Mouse (Mus musculus): ENCODE results near the gene Pax7. TPM values are rescaled to one million over a fixed set of nuclear protein-coding genes. Genes with fewer than 3 reads are reported as not detected.

Pax7 gene
- total RNA-seq, 2 experiments from 2014 or later = 1.8 to 1.9 TPM

DNA sequence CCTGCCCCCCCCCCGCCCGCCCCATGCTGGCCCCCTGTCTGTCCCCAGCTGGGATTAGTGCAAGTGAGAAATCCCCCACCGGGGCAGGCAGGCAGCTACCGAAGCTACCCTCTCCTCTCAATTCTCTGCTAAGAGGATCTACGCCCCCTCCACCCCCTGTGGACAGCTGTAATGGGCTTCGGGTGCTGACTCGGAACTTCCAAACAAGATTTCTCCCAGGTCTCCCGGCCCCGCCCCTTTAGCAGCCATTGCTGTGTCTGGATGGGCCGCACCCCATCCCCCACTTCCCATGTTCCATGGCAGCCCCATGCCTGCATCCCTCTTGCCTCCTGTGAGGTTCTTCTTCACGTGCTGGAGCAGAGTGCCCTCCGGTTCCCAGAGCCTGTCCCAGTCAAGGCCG lies 76.4 kb downstream of the Pax7 start:
- DNase-seq = no peak
- no peak overlapping the region for H3K27ac ChIP-seq
- no peak for TF ChIP-seq CTCF (IDR thresholded peaks at IDR 0.05)
- no peak overlapping the region for H3K4me3 ChIP-seq
- intact Hi-C loops (cut with DNase I) = no loop called here

GRCm38 (mm10) chr4:139754148-139754710 lies 79.1 kb downstream of the Pax7 start:
- TF ChIP-seq CTCF (IDR thresholded peaks at IDR 0.05) = no peak
- Histone ChIP-seq H3K4me3 (no peak overlapping the region), H3K27ac (no peak overlapping the region)
- DNase-seq = no peak
- intact Hi-C loops (cut with DNase I) = no loop called here

- Histone ChIP-seq H3K4me3 (no peak overlapping the region), H3K27ac (no peak overlapping the region)
- intact Hi-C loops (cut with DNase I) = no loop called here
- TF ChIP-seq CTCF (IDR thresholded peaks at IDR 0.05) = no peak
- DNase-seq = no peak
Observed at GRCm38 (mm10) chr4:139750926-139751325, 82.4 kb downstream of the Pax7 start.

DNA sequence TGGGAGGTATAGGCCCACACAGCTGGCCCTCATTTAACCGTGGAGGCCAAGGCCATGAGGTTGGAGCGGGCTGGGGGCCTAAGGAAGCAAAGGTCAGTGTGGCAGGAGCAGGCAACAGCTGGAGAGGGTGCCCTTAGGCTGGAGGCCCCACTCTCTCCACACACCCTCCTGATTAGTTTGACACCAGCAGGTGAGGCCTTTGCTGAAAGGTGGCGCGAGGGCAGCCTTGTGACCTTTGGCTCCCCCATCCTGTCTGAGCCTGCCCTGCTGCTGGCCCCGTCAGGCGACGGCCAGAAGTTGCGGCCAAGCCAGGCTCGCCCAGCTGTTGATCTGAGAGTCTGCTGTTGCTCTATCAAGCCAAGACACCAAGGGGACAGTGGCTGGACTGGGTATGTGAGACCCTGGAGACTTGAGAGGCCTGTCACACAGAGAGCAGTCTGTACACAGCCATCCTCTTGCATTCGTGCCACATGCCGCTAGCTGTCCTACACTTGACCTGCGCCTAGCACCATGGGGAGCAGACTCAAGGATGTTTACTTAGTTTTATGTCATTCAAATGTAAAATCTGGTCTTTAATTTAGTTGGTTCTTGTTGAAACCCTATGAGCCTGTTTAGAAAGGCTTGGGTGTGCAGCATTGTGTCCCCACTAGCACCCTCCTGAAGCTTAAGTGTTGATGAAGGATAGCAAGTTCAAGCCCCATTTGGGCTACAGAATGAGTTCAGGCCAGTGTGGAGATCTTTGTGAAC lies 86.0 kb downstream of the Pax7 start:
- intact Hi-C loops (cut with DNase I) = no loop called here
- peak overlapping the region; percentile 25; the same call in 1 of the 2 replicates for H3K27ac ChIP-seq
- DNase-seq = peak; percentile 78
- H3K4me3 ChIP-seq = no peak overlapping the region
- no peak for TF ChIP-seq CTCF (IDR thresholded peaks at IDR 0.05)

DNA sequence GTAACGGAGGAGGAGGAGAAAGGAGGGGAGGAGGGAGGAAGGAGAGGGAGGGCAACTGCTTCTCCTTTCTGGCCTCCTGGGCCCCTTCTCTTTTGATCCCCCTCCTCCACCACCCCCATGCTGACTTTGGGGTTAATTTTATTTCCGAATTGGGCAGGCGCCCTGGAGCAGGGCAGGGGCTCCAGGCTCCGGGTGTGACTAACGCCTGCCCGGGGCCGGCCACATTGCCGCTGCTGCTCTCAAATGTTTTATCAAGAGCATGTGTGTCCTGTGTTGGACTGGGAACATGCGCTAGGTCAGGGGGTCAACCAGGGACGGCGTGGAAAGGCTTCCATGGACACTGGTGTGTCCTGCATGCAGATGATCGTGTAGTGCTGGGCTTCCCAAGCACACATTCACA lies 87.2 kb downstream of the Pax7 start:
- Histone ChIP-seq H3K4me3 (no peak overlapping the region), H3K27ac (no peak overlapping the region)
- TF ChIP-seq CTCF (IDR thresholded peaks at IDR 0.05) = no peak
- DNase-seq = no peak
- intact Hi-C loops (cut with DNase I) = no loop called here

DNA sequence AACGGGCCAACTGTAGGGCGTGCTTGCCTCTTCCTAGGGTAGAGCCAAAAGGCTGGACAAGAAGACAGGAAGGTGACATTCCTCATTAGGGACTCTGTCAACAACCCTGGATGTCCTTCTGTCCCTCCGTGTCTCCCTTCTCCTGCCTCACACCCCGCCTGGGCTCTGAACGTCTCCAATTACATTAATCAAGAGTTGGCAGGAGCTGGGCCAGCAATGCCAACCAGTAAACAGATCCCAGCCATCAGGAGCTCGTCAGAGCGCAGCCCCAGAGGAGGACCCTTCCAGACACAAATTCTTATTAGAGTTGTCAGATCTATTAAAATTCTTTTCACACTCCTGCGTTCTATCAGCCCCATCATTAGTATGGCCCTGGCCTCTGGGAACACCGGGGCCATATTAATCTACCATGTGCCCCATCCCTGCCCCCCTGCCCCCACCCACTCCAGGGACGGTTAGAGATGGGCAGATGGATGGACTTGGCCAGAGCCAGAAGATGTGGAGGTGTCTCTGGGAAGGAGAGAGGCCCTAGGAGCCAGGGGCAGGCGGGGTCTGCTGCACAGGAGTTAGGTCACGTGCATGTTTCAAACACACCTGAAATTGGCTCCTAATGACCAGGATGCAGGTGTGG lies 88.4 kb downstream of the Pax7 start:
- Histone ChIP-seq H3K4me3 (no peak overlapping the region), H3K27ac (0 out of 2 replicates have a peak overlapping the region, but pooled peaks have one; percentile 16)
- DNase-seq = peak; percentile 57
- TF ChIP-seq CTCF (IDR thresholded peaks at IDR 0.05) = no peak
- intact Hi-C loops (cut with DNase I) = no loop called here

GRCm38 (mm10) chr4:139743626-139744025 lies 89.7 kb downstream of the Pax7 start:
- no peak for TF ChIP-seq CTCF (IDR thresholded peaks at IDR 0.05)
- DNase-seq = no peak
- H3K4me3 ChIP-seq = no peak overlapping the region
- intact Hi-C loops (cut with DNase I) = no loop called here
- no peak overlapping the region for H3K27ac ChIP-seq

- DNase-seq = no peak
- Histone ChIP-seq H3K4me3 (no peak overlapping the region), H3K27ac (no peak overlapping the region)
- no peak for TF ChIP-seq CTCF (IDR thresholded peaks at IDR 0.05)
- intact Hi-C loops (cut with DNase I) = no loop called here
Observed at GRCm38 (mm10) chr4:139737035-139737434, 96.3 kb downstream of the Pax7 start.

- H3K4me3 ChIP-seq = no peak overlapping the region
- intact Hi-C loops (cut with DNase I) = no loop called here
- no peak overlapping the region for H3K27ac ChIP-seq
- DNase-seq = no peak
- no peak; the same call in 1 of the 2 replicates for TF ChIP-seq CTCF (IDR thresholded peaks at IDR 0.05)
Observed at GRCm38 (mm10) chr4:139727101-139727500, 106.2 kb downstream of the Pax7 start.

- no peak for TF ChIP-seq CTCF (IDR thresholded peaks at IDR 0.05)
- Histone ChIP-seq H3K4me3 (no peak overlapping the region), H3K27ac (no peak overlapping the region)
- intact Hi-C loops (cut with DNase I) = no loop called here
- DNase-seq = no peak
Observed at GRCm38 (mm10) chr4:139725421-139725820, 107.9 kb downstream of the Pax7 start.

DNA sequence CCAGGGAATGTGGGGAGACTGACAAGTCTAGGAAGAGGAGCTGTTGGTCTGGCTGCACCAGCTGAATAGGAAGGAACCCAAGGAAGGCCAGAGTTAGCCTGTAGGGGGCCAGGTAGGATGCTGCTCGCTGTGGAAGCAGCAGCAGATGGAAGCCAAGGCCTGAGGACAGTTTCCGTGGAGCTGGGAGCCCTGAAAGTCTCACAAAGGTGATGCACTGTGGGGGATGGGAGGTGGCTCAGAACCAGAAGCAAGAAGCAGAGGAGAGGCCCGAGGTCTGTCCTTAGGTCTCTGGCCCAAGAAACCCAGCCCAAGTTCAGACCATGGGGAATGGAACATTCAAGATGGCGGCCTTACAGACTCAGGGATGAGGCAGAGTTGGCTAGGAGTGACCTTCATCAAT lies 109.0 kb downstream of the Pax7 start:
- no peak overlapping the region for H3K4me3 ChIP-seq
- TF ChIP-seq CTCF (IDR thresholded peaks at IDR 0.05) = no peak
- DNase-seq = no peak
- intact Hi-C loops (cut with DNase I) = no loop called here
- no peak overlapping the region for H3K27ac ChIP-seq

DNA sequence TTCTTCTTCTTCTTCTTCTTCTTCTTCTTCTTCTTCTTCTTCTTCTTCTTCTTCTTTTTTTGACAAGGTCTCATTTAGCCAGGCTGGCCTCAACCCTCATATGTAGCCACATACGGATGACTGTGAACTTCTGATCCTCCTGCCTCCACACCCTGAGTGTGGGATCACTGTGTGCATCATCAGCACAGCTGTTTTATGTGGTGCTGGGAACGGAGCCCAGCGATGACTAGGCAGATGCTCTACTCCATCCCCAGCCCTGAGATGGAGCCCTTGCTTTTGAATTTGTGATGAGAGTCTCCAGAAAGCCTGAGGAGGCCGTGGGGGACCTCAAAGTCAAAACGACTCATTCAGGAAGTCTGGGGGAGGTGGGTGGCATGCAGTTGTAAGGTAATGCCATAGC lies 114.3 kb downstream of the Pax7 start:
- no peak for TF ChIP-seq CTCF (IDR thresholded peaks at IDR 0.05)
- H3K27ac ChIP-seq = no peak overlapping the region
- no peak for DNase-seq
- intact Hi-C loops (cut with DNase I) = no loop called here
- no peak overlapping the region for H3K4me3 ChIP-seq

DNA sequence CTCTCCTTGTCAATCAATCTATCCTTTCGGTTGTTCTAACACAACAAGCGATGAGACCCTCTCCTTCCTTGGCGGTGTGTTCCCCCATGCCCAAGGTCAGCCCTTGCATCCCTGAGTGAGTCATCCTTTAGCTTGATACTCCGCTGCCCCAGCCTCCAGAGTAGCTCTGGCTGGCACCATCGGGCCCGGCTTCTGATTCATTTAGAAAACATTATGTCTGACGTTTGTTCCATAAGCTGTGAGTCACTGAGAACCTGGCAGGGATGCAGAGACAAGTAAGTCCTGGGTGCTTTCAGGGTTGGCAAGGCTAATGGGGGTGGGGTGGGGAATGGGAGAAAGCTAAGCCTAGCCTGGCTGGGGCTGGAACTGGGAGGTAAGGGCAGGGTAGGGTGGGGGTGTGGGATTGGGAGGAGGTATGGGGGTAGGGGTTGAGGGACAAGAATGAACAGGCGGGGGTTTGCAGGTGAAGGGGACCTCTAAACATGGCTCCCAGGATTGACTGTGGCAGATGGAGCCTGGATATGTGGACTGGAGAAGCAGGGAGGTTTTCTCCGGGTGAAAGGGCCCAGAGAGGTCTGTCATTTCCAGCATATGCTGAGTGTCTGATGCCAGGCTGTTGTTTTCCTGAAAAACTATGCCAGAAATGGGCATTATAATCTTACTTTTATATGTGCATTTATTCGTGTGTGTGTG lies 116.7 kb downstream of the Pax7 start:
- no peak for DNase-seq
- Histone ChIP-seq H3K4me3 (no peak overlapping the region), H3K27ac (no peak overlapping the region)
- TF ChIP-seq CTCF (IDR thresholded peaks at IDR 0.05) = no peak
- intact Hi-C loops (cut with DNase I) = no loop called here
